Mouse (Mus musculus) stomach, embryonic 14.5 days (tissue): ENCODE results near the gene Lsamp. TPM values are rescaled to one million over a fixed set of nuclear protein-coding genes. Genes with fewer than 3 reads are reported as not detected.

Source experiments
- ATAC-seq: fragments of 200-750 bp; cut with Nextera tagmentation; 2 replicates; pipeline ENCODE4 v1.8.0; 2017; ENCODE audit warnings: low read depth, moderate TSS enrichment; ENCODE audit not compliant: insufficient number of reproducible peaks, insufficient read depth, low FRiP score
- H3K27ac ChIP-seq: fragments of 300-500 bp; sonication (generic); 2 replicates; pipeline ENCODE4 v1.5.1; 2014; ENCODE audit warnings: mild to moderate bottlenecking, low read length, moderate library complexity, mixed read lengths
- H3K27me3 ChIP-seq: fragments of 300-500 bp; sonication (generic); 2 replicates; pipeline ENCODE4 v1.6.1; 2014; ENCODE audit warnings: low read length, control low read depth, mixed read lengths; ENCODE audit not compliant: control insufficient read depth, insufficient read depth
- H3K36me3 ChIP-seq: fragments of 300-500 bp; sonication (generic); 2 replicates; pipeline ENCODE4 v1.6.1; 2014; ENCODE audit warnings: mild to moderate bottlenecking, control low read depth, low read length, moderate library complexity, mixed read lengths; ENCODE audit not compliant: control insufficient read depth, insufficient read depth
- H3K4me1 ChIP-seq: fragments of 300-500 bp; sonication (generic); 2 replicates; pipeline ENCODE4 v1.6.1; 2014; ENCODE audit warnings: low read length, control low read depth, mixed read lengths; ENCODE audit not compliant: control insufficient read depth, insufficient read depth
- H3K4me2 ChIP-seq: fragments of 300-500 bp; sonication (generic); replicated peaks from 2 replicates; pipeline ENCODE4 v1.6.1; 2014; ENCODE audit warnings: low read depth, low read length, control low read depth
- H3K4me3 ChIP-seq: fragments of 300-500 bp; sonication (generic); 2 replicates; pipeline ENCODE4 v1.5.1; 2014; ENCODE audit warnings: low read depth, low read length, control low read depth
- H3K9ac ChIP-seq: fragments of 300-500 bp; sonication (generic); replicated peaks from 2 replicates; pipeline ENCODE4 v1.6.1; 2014; ENCODE audit warnings: low read depth, mild to moderate bottlenecking, control low read depth, low read length, moderate library complexity, mixed read lengths
- H3K9me3 ChIP-seq: fragments of 300-500 bp; sonication (generic); 2 replicates; pipeline ENCODE4 v1.6.1; 2016; ENCODE audit warnings: low read depth, low read length, control low read depth; ENCODE audit not compliant: control insufficient read depth
- WGBS: fragments of 180-500 bp; shearing (Covaris S2); extraction: QIAGEN DNeasy Blood & Tissue Kit; methylation state at CpG from one replicate; pipeline ENCODE4 v1.1.7; 2014; 5-methylcytosine and 5-hydroxymethylcytosine counted together
- polyA plus RNA-seq: library from polyadenylated mRNA; unstranded; fragments of >200 nt; fragmentation: Nextera tagmentation; extraction: Ambion mirVana; gene quantifications from 2 replicates; pipeline ENCODE4 v1.2.1, GENCODE M21; 2014

The Lsamp gene
- polyA plus RNA-seq, 1 experiment from 2014 or later, result 15.6 TPM

DNA sequence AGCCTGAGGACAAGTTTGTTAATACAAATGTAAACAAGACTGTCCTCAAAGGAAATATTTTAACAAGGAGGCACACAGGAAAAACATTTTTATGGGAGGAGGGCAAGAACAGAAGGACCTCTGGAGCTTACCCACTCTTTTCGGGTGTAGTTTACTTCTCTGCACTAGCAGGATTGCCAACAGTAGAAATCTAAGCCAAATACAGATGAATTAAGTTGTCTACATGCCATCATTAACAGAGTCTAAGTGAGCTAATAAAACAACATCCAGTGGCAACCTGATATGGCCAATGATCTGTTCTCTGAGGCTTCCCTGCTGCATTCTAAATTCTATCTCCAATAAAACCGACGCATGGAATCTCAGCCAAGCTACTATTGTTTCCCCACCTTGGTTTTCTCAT, 713.1 kb downstream of the Lsamp start:
- H3K9ac ChIP-seq, result no peak overlapping the region
- H3K9me3 ChIP-seq, result no peaks in the 10 kb centered on the region
- 72% methylated on average over 3 of the region's 3 CpGs for WGBS
- H3K27me3 ChIP-seq, result no peaks in the 10 kb centered on the region
- H3K36me3 ChIP-seq, result no peaks in the 10 kb centered on the region
- H3K4me1 ChIP-seq, result no peaks in the 10 kb centered on the region
- H3K4me2 ChIP-seq, result no peak overlapping the region
- no peak overlapping the region for H3K27ac ChIP-seq
- no peak overlapping the region for H3K4me3 ChIP-seq
- ATAC-seq, result no peak

GRCm38 (mm10) chr16:40708558-40708957, 724.4 kb downstream of the Lsamp start:
- 68% methylated on average over 2 of the region's 2 CpGs for WGBS
- Histone ChIP-seq H3K4me1 (no peaks in the 10 kb centered on the region), H3K9ac (no peak overlapping the region), H3K9me3 (no peaks in the 10 kb centered on the region), H3K36me3 (no peaks in the 10 kb centered on the region), H3K4me2 (no peak overlapping the region), H3K4me3 (no peak overlapping the region), H3K27ac (no peak overlapping the region), H3K27me3 (no peaks in the 10 kb centered on the region)
- no peak for ATAC-seq

DNA sequence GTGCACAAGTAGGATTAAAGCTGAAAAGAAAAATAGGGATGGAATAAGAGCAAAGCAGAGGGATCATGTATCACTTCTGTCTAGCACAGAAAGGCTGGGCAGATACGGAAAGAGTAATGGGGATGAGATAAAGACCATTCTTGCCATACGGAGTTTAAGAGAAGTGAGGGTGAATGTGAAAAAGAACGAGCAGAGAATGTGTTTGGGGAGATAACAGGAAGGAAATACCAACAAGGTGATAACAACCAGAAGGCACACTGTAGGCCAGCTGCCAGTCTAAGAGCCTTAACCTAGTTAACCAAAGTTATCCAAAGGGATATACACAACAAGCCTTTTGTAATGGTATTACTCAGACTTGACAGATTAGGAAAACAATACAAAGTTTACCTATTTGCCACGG, 725.4 kb downstream of the Lsamp start:
- H3K36me3 ChIP-seq, result no peaks in the 10 kb centered on the region
- H3K4me3 ChIP-seq, result no peak overlapping the region
- H3K9ac ChIP-seq, result no peak overlapping the region
- no peak overlapping the region for H3K4me2 ChIP-seq
- H3K27ac ChIP-seq, result no peak overlapping the region
- WGBS, result 17% methylated on average over 4 of the region's 4 CpGs
- H3K27me3 ChIP-seq, result no peaks in the 10 kb centered on the region
- H3K9me3 ChIP-seq, result no peaks in the 10 kb centered on the region
- H3K4me1 ChIP-seq, result no peaks in the 10 kb centered on the region
- no peak for ATAC-seq

DNA sequence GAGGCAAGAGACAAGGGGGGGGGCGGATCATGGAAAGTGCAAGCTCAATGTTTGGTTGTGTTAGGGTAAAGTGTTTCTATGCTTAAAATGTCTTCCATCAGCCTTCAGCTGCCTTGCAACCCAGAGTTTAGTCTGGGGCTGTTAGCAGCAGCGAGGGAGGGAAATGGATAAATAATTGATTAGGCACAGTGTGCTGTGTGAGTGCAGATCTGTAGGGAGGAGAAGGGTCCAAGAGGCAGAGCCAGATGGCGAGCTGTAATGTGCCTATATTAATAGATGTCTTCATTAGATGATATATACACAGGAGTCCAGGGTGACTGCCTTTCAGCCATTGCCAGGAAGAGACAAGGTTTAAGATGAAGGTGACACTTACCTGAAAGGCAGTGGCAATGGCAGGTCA, 725.9 kb downstream of the Lsamp start:
- Histone ChIP-seq H3K9ac (no peak overlapping the region), H3K9me3 (no peaks in the 10 kb centered on the region), H3K4me3 (no peak overlapping the region), H3K4me2 (no peak overlapping the region), H3K27ac (no peak overlapping the region), H3K27me3 (no peaks in the 10 kb centered on the region), H3K4me1 (no peaks in the 10 kb centered on the region), H3K36me3 (no peaks in the 10 kb centered on the region)
- ATAC-seq, result no peak
- WGBS, result 43% methylated on average over 3 of the region's 3 CpGs

- ATAC-seq, result no peak
- Histone ChIP-seq H3K4me1 (no peaks in the 10 kb centered on the region), H3K36me3 (no peaks in the 10 kb centered on the region), H3K9ac (no peak overlapping the region), H3K4me3 (no peak overlapping the region), H3K27me3 (no peaks in the 10 kb centered on the region), H3K27ac (no peak overlapping the region), H3K9me3 (no peaks in the 10 kb centered on the region), H3K4me2 (no peak overlapping the region)
- WGBS, result 81% methylated on average over 5 of the region's 5 CpGs
Measured at GRCm38 (mm10) chr16:40710491-40710890, 726.3 kb downstream of the Lsamp start.

- Histone ChIP-seq H3K4me2 (no peak overlapping the region), H3K4me3 (no peak overlapping the region), H3K36me3 (no peaks in the 10 kb centered on the region), H3K9ac (no peak overlapping the region), H3K4me1 (no peaks in the 10 kb centered on the region), H3K27me3 (no peaks in the 10 kb centered on the region), H3K9me3 (no peaks in the 10 kb centered on the region), H3K27ac (no peak overlapping the region)
- no peak for ATAC-seq
- 55% methylated on average over 3 of the region's 3 CpGs for WGBS
Measured at GRCm38 (mm10) chr16:40713725-40714124, 729.6 kb downstream of the Lsamp start.

- Histone ChIP-seq H3K27me3 (no peaks in the 10 kb centered on the region), H3K9me3 (no peaks in the 10 kb centered on the region), H3K4me2 (no peak overlapping the region), H3K4me3 (no peak overlapping the region), H3K4me1 (no peaks in the 10 kb centered on the region), H3K9ac (no peak overlapping the region), H3K36me3 (no peaks in the 10 kb centered on the region), H3K27ac (no peak overlapping the region)
- 37% methylated on average over 6 of the region's 6 CpGs for WGBS
- no peak for ATAC-seq
Measured at GRCm38 (mm10) chr16:40739015-40739414, 754.9 kb downstream of the Lsamp start.

- 80% methylated on average over 6 of the region's 6 CpGs for WGBS
Measured at GRCm38 (mm10) chr16:40739771-40740170, 755.6 kb downstream of the Lsamp start.

GRCm38 (mm10) chr16:40740273-40740672, 756.1 kb downstream of the Lsamp start:
- H3K4me3 ChIP-seq, result no peak overlapping the region
- no peak overlapping the region for H3K9ac ChIP-seq
- ATAC-seq, result no peak
- 72% methylated on average over 8 of the region's 8 CpGs for WGBS
- H3K4me2 ChIP-seq, result no peak overlapping the region
- H3K9me3 ChIP-seq, result no peaks in the 10 kb centered on the region
- H3K27me3 ChIP-seq, result no peaks in the 10 kb centered on the region
- no peaks in the 10 kb centered on the region for H3K36me3 ChIP-seq
- no peak overlapping the region for H3K27ac ChIP-seq
- no peaks in the 10 kb centered on the region for H3K4me1 ChIP-seq

More at GRCm38 (mm10) chr16:40739771-40740170, 755.6 kb downstream of the Lsamp start:
- H3K4me3 ChIP-seq, result no peak overlapping the region
- no peaks in the 10 kb centered on the region for H3K36me3 ChIP-seq
- no peak overlapping the region for H3K27ac ChIP-seq
- no peaks in the 10 kb centered on the region for H3K4me1 ChIP-seq
- H3K9me3 ChIP-seq, result no peaks in the 10 kb centered on the region
- no peak for ATAC-seq
- no peak overlapping the region for H3K9ac ChIP-seq
- no peak overlapping the region for H3K4me2 ChIP-seq
- H3K27me3 ChIP-seq, result no peaks in the 10 kb centered on the region
